ENCODE assay signal across 18 mouse cellular contexts in genomic region chr15:88741366-88741765, GRCm38 (mm10).
"Had no signal": no experiment of that assay in that cellular context is flagged by ENCODE, and none has a peak within 500 bp of the region (broad histone marks: within the 10 kb centered on the region; RNA-seq: fewer than 3 reads in every experiment).

No protein-coding gene starts in this region.

- DNase-seq: liver, postnatal 0 days; lung, adult 2 months; lung, postnatal 14 days; lung, postnatal 36 days; midbrain, embryonic 14.5 days; right cerebral cortex, postnatal 14 days; right cerebral cortex, postnatal 4 days; thymus, adult 2 months; thymus, postnatal 25 days; thymus, postnatal 4 days had no signal

- H3K4me3 ChIP-seq: liver, embryonic 15.5 days; lung, embryonic 15.5 days; megakaryocyte, embryonic 14.5 days; midbrain, embryonic 12.5 days; neural tube, embryonic 12.5 days; stomach, embryonic 15.5 days had no signal

- H3K27ac ChIP-seq: liver, embryonic 15.5 days; lung, embryonic 15.5 days; macrophage; midbrain, embryonic 12.5 days; neural tube, embryonic 12.5 days; stomach, embryonic 15.5 days; stomach, postnatal 0 days had no signal
